Mouse (Mus musculus) cortical plate, adult 2 months (tissue): Measurements from ENCODE around the gene Map3k20.

Experiments
- CTCF ChIP-seq: fragments of 200-500 bp; IDR thresholded peaks from 2 replicates; pipeline ENCODE4 v1.5.1; 2011; ENCODE audit warnings: mild to moderate bottlenecking, control low read depth, low read length; ENCODE audit not compliant: insufficient read depth; ENCODE audit errors: extremely low read depth
- POLR2A ChIP-seq: fragments of 200-500 bp; IDR thresholded peaks from 2 replicates; pipeline ENCODE4 v1.6.1; 2011; ENCODE audit warnings: mild to moderate bottlenecking, low read length, control low read depth; ENCODE audit not compliant: insufficient read depth; ENCODE audit errors: extremely low read depth

DNA sequence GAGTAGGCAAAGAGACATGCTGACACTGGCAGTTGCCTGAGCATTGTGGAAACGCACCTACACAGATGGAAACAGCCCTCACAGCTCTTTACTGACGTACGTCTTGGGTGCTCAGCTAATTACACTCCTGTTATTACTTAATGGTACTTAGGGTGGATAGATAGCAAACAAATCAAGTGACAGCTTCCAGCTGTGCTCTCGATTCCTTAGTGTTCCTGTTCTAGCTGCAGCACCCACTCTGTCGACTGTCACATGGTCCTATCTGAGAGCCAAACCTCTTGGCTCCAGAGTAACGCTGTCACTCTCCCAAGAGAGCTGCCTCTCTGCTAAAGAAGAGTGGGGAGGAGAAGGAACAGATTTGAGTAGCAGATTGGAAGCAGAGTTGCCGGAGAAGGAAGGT is 80.5 kb downstream of the Map3k20 start:
- TF ChIP-seq CTCF (no peak), POLR2A (no peak)
